Mouse (Mus musculus): ENCODE results near the gene Gm3278.
"Not testable (repeated sequence)": the region's sequence is repeated elsewhere in the genome, so short reads cannot be mapped to it uniquely, and the experiment has no call there.

The Gm3278 gene

GRCm38 (mm10) chr14:4892116-4892515 lies at the start of gene Gm3278:
TSS of gene Gm3278 (plus strand) at chr14:4892416.
- not testable (repeated sequence) for DNase-seq

- not testable (repeated sequence) for DNase-seq
Observed at GRCm38 (mm10) chr14:4855299-4855980, 36.8 kb upstream of the Gm3278 start, which contains the start of gene Gm3264. TSS of gene Gm3264 (plus strand) at chr14:4855576.
